ENCODE assay signal across 16 mouse cellular contexts in genomic region chr19:55472582-55472981, GRCm38 (mm10).
"Had no signal": no experiment of that assay in that cellular context is flagged by ENCODE, and none has a peak within 500 bp of the region (broad histone marks: within the 10 kb centered on the region; RNA-seq: fewer than 3 reads in every experiment).

No protein-coding gene starts in this region.

- H3K4me2 ChIP-seq: lung, embryonic 15.5 days; midbrain, embryonic 12.5 days; neural tube, embryonic 12.5 days; stomach, embryonic 15.5 days had no signal

- H3K9me3 ChIP-seq: lung, embryonic 15.5 days; megakaryocyte, embryonic 14.5 days; midbrain, embryonic 12.5 days; neural tube, embryonic 12.5 days; stomach, embryonic 15.5 days had no signal

- DNase-seq: lung, adult 2 months; lung, postnatal 14 days; lung, postnatal 36 days; midbrain, embryonic 14.5 days; right cerebral cortex, postnatal 14 days; thymus, adult 2 months; thymus, postnatal 25 days; thymus, postnatal 4 days had no signal

- H3K36me3 ChIP-seq: lung, embryonic 15.5 days; midbrain, embryonic 12.5 days; neural tube, embryonic 12.5 days; stomach, embryonic 15.5 days had no signal

- H3K27ac ChIP-seq: lung, embryonic 15.5 days; macrophage; midbrain, embryonic 12.5 days; neural tube, embryonic 12.5 days; stomach, embryonic 15.5 days; stomach, postnatal 0 days had no signal

- ATAC-seq: lung, postnatal 0 days had no signal

- H3K27me3 ChIP-seq: lung, embryonic 15.5 days; megakaryocyte, embryonic 14.5 days; midbrain, embryonic 12.5 days; neural tube, embryonic 12.5 days; stomach, embryonic 15.5 days had no signal

- H3K9ac ChIP-seq: lung, embryonic 15.5 days; midbrain, embryonic 12.5 days; neural tube, embryonic 12.5 days; stomach, embryonic 15.5 days had no signal

- H3K4me3 ChIP-seq: lung, embryonic 15.5 days; megakaryocyte, embryonic 14.5 days; midbrain, embryonic 12.5 days; neural tube, embryonic 12.5 days; stomach, embryonic 15.5 days had no signal
